Mouse (Mus musculus): ENCODE data around the gene Cdx2.
A peak's percentile ranks its signal among the peaks of the same experiment; 100 is the strongest.

Cdx2 gene

DNA sequence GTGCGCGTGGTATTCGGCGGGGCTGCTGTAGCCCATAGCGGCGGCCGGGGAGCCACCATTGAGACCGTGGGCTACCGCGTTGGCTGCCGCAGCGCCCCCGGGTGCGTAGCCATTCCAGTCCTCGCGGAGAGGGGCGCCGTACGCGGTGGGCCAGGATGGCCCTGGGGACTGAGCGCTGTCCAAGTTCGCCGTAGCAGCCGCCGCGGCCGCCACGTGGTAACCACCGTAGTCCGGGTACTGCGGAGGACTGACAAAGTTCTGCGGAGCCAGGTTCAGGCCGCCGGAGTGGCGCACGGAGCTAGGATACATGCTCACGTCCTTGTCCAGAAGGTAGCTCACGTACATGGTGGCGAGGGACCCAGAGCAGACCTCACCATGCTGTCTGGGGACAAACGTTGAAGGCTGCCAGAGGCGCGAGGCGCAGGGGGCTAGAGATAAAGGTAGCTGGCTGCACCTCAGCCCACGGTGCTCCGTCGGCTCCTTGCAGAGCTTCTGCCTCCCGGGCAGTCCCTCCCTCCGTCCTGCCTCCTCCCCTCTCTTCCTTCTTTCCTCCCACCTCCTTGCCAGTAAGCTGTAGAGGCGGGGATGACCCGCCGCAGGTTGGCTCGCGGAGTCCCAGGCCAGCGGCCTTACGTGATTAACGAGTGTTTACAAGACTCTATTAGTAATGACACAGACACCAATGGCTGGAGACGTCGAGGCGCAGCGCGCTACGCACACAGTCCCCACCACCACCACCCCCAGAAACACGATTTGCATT is at the start of gene Cdx2:
Gene Cdx2 (minus strand): TSS at position 633 of the 760 bp plus-strand sequence.
- no peak for DNase-seq

DNA sequence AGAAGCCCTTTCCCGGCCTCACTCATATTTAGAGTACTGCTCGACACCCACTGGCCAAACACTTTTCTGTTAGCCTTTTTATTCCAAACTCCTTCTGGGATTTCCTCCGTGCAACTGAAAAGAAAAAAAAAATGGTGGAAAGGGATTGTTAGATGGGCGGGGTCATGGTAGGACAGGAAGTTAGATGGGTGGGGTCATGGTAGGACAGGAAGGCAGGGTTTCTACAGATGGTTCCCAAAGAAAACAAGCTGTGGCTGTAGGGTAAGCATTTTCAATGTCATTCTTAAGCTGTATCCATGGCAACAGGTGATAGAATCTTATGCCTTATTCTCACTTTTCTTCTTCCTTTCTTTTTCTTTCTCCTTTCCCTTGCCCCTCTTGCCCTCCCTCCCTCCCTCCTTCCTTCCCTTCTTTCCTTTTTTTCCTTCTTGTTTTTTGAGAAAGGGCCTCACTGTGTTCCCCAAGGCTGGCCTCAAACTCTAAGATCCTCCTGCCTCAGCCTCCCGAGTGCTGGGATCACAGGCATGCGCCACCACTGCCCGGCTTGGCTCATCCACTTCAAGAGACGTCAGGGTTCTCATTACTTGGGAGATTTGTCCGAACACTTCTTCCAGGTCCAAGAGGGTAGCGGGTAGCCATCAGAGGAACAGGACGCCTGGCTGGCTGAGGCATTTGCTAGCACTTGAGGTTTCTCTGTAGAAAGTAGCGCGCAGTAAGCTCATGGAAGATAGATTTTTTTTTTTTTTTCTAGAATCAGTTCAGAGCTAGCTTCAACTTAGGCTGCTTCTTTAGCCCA is 49.4 kb upstream of the Cdx2 start:
- no peak for DNase-seq

- DNase-seq, result no peak
These were observed 48.7 kb upstream of the Cdx2 start for GRCm38 (mm10) chr5:147355788-147356187.

GRCm38 (mm10) chr5:147354985-147355384 is 47.9 kb upstream of the Cdx2 start:
- DNase-seq, result no peak

GRCm38 (mm10) chr5:147354161-147354780 is 47.2 kb upstream of the Cdx2 start:
- no peak for DNase-seq

DNA sequence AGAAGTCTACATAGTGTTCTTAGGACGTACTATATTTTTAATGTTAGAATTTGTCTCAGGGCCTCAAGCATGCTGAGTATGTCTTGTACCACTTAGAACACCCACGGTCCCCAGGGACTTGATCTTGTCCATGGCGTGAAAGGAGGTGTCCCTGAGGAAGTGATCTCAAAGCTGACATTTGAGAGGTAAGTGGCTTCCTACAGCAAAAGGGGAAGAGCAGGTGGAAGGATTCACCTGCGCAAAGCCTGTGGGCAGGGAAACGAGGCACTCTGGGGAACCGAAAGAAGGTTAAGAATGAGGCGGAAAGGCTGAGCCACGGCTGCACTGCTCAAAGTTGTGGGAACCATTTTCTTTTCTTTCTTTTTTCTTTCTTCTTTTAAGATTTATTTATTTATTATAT is 44.9 kb upstream of the Cdx2 start:
- DNase-seq, result no peak

- no peak for DNase-seq
These were observed 38.9 kb upstream of the Cdx2 start for GRCm38 (mm10) chr5:147345981-147346380.

- DNase-seq, result no peak
These were observed 36.8 kb upstream of the Cdx2 start for GRCm38 (mm10) chr5:147343904-147344303.

GRCm38 (mm10) chr5:147342901-147343300 is 35.8 kb upstream of the Cdx2 start:
- DNase-seq, result no peak

DNA sequence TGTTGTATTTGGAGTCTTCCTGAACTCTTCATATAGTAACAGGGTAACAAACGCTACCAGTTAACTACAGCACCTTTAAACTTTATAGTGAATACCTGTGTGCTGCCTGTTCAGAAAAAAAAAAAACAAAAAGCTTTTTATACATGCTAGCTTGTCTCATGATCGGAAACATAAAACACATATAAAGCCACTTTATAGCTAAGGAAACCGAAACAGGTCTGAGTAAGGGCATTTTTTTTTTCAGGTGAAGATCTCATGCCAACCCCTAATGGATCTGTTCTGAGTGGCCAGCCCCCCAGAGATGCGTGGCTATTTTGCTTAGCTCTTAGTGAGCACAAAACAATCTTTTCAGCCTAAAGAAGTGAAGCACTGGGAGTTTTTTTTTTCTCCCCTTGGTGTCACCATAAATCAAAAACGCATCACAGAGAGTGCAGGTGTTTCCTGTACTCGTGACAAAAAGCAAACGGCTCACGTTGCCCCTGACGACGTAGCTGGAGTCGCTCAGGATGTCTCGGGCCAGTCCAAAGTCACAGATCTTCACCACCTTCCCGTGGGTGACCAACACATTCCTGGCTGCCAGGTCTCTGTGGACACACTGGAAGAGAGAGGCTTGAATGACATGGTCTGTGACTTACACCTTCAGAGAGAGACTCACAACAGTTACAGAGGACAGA is 33.8 kb upstream of the Cdx2 start:
- DNase-seq, result peak; percentile 10 to 16

GRCm38 (mm10) chr5:147339560-147339959 is 32.5 kb upstream of the Cdx2 start:
- DNase-seq, result no peak

GRCm38 (mm10) chr5:147338967-147339366 is 31.9 kb upstream of the Cdx2 start:
- no peak for DNase-seq

GRCm38 (mm10) chr5:147332711-147333110 is 25.6 kb upstream of the Cdx2 start:
- DNase-seq, result no peak

GRCm38 (mm10) chr5:147331547-147331946 is 24.5 kb upstream of the Cdx2 start:
- peak in 1 of 2 experiments; percentile 76 for DNase-seq

DNA sequence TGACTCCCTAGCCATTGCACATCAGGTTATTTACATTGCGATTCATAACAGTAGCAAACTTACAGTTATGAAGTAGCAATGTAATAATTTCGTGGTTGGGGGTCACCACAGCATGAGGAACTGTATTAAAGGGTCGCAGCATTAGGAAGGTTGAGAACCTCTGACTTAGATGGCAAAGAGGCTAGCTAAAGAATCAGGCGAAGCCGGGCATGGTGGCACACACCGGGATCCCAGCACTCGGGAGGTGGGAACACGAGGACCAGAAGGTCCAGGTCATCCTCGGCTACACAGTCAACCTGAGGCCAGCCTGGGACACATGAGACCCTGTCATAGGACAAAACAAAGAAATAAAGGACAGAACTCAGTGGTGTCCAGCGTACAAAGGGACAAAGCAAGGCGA is 22.9 kb upstream of the Cdx2 start:
- no peak for DNase-seq

- DNase-seq, result no peak
These were observed 20.6 kb upstream of the Cdx2 start for GRCm38 (mm10) chr5:147327636-147328035.

DNA sequence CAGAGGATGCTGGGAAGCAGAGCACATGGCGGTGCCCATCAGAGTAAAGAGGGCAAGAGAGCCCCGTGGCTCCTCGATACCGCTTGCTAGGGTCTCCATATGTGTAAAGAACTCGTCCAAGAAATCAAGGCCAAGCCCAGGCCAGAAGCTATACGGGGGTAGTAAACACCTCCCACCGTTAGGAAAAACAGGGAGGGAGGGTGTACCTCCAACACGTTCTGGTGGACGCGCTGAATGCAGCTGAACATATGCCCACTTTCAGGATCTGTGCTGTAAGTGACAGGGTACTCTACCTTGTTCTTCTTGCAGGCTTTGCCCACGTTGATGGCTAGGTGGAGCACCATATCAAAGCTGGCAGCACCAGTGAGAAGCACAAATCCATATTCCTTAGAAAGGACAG is 18.9 kb upstream of the Cdx2 start:
- no peak for DNase-seq

- DNase-seq, result peak; percentile 47 to 89
These were observed 16.3 kb upstream of the Cdx2 start for GRCm38 (mm10) chr5:147323237-147323917.

DNA sequence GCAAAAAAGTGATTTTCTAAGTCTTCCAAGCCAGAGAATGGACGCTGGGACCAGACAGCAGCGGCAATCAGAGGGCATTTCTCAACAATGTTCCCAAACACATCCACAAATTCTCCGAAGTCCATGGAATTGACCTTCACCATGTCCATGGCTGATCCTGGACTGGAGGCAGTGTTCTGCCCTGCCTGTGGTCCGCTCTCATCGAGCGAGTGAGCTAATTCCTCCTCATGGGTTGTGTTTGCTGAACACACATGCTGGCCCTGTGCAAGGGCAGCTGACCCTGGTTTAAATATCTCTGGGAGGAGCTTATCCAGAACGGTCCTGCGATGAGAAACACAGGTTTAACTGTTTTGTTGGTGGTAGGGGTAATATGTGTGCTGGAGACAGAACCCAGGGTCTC is 15.1 kb upstream of the Cdx2 start, which contains the start of gene Urad:
Gene Urad (minus strand): TSS at position 258 of the 400 bp plus-strand sequence.
- no peak for DNase-seq

- peak in 1 of 2 experiments; percentile 64 for DNase-seq
These were observed 12.6 kb upstream of the Cdx2 start for GRCm38 (mm10) chr5:147319653-147320052.

DNA sequence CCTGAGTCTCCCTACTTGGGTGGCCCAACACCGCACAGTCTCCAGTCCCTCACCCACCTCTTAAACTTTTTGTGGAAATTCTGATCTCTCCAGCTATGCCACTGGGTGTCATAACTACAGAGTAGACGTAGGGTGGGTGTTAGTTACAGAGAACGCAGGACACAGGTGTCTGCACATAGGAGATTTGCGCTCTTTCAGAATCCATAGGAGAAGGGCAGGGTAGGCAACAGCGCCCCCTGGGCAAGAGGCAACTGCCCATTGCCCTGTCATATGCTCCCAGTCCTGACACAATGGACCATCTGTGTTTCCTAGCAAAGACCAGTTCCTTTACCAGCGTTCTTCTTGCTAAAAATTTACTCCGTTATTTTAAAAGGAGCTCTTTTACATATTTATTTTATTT is 10.9 kb upstream of the Cdx2 start:
- DNase-seq, result peak in 1 of 2 experiments; percentile 49

- peak in 1 of 2 experiments; percentile 11 for DNase-seq
These were observed 10.3 kb upstream of the Cdx2 start for GRCm38 (mm10) chr5:147317321-147317720.
